ENCODE assay signal across 18 mouse cellular contexts in the genomic region with DNA sequence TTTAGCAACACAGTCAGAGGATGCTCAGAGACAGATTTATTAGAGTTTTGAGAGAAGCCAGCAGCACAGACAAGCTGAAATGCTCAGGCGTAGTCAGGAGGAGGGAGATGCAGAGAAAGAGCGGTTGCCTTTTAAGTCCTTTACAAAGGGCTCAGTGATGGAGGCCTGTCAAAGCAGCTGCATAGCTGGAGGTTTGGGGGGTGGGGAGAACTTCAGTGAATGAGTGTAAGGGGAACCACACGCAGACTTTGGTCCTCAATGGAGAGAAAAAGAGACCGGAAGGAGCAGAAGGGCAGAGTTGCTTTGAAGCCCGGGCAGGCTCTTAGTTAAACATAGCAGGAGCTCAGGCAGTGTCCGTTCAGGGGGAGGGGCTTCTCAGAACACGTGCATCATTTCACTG.
DNase-seq lines count a peak whose midpoint lies in the region; ATAC-seq and TF ChIP-seq lines count a peak whose summit lies in the region.
"Had no signal": no experiment of that assay in that cellular context is flagged by ENCODE, and none has a peak within 500 bp of the region (broad histone marks: within the 10 kb centered on the region; RNA-seq: fewer than 3 reads in every experiment).

No protein-coding gene starts in this region.

- 31% methylated on average over 7 of the region's 7 CpGs for WGBS in heart, embryonic 10.5 days
- 6% methylated on average over 7 of the region's 7 CpGs for WGBS in forebrain, embryonic 12.5 days
- 25% methylated on average over 7 of the region's 7 CpGs for WGBS in thymus, adult 2 months

- H3K4me3 ChIP-seq in heart, embryonic 10.5 days: no peak overlapping the region
- H3K4me3 ChIP-seq in forebrain, embryonic 12.5 days (replicated peaks): no peak overlapping the region
- no peak overlapping the region for H3K4me3 ChIP-seq in thymus, adult 2 months (ENCODE audit: control insufficient read depth, insufficient read depth, low read length)
- H3K4me3 ChIP-seq: heart, embryonic 12.5 days; hindbrain, embryonic 12.5 days; limb, embryonic 13.5 days; lung, embryonic 15.5 days; megakaryocyte, embryonic 14.5 days had no signal

- no peaks in the 10 kb centered on the region for H3K27me3 ChIP-seq in heart, embryonic 10.5 days (ENCODE audit: insufficient read depth, poor library complexity, severe bottlenecking)
- H3K27me3 ChIP-seq in forebrain, embryonic 12.5 days: no peaks in the 10 kb centered on the region
- no peaks in the 10 kb centered on the region for H3K27me3 ChIP-seq in thymus, adult 2 months (ENCODE audit: control insufficient read depth, insufficient read depth, low read length)
- H3K27me3 ChIP-seq: heart, embryonic 12.5 days; hindbrain, embryonic 12.5 days; limb, embryonic 13.5 days; lung, embryonic 15.5 days had no signal

- no peak overlapping the region for H3K27ac ChIP-seq in heart, embryonic 10.5 days
- peak overlapping the region; percentile 65 for H3K27ac ChIP-seq in forebrain, embryonic 12.5 days
- peak overlapping the region; percentile 52 for H3K27ac ChIP-seq in thymus, adult 2 months (ENCODE audit: control insufficient read depth, insufficient read depth, low read length)
- H3K27ac ChIP-seq: hindbrain, embryonic 12.5 days; limb, embryonic 13.5 days; lung, embryonic 15.5 days had no signal

- no peak for TF ChIP-seq CTCF in thymus, adult 2 months (IDR thresholded peaks at IDR 0.05; ENCODE audit: borderline replicate concordance, control insufficient read depth, extremely low read depth, insufficient read depth, low read length, poor library complexity)

- peaks cover 7% of the 10 kb centered on the region; the same call in 1 of the 2 replicates for H3K4me1 ChIP-seq in heart, embryonic 10.5 days
- 0 out of 2 replicates have a peak, but pooled peaks cover 11% of the 10 kb centered on the region for H3K4me1 ChIP-seq in forebrain, embryonic 12.5 days
- H3K4me1 ChIP-seq in thymus, adult 2 months (replicated peaks; ENCODE audit: control insufficient read depth, insufficient read depth, low read length): peaks cover 34% of the 10 kb centered on the region
- H3K4me1 ChIP-seq: heart, embryonic 12.5 days; hindbrain, embryonic 12.5 days; lung, embryonic 15.5 days had no signal

- ATAC-seq in forebrain, embryonic 12.5 days (ENCODE audit: low FRiP score): 0 out of 2 replicates have a peak, but pooled peaks have one; percentile 33
- ATAC-seq: intestine, postnatal 0 days had no signal

- 0 out of 2 replicates have a peak, but pooled peaks cover 2% of the 10 kb centered on the region for H3K9me3 ChIP-seq in heart, embryonic 10.5 days
- H3K9me3 ChIP-seq in forebrain, embryonic 12.5 days: peaks cover 6% of the 10 kb centered on the region; the same call in 1 of the 2 replicates
- H3K9me3 ChIP-seq: lung, embryonic 15.5 days had no signal

- H3K4me2 ChIP-seq in forebrain, embryonic 12.5 days: no peak overlapping the region
- H3K4me2 ChIP-seq: heart, embryonic 12.5 days; hindbrain, embryonic 12.5 days; limb, embryonic 13.5 days; lung, embryonic 15.5 days had no signal

- no peaks in the 10 kb centered on the region for H3K36me3 ChIP-seq in heart, embryonic 10.5 days
- H3K36me3 ChIP-seq in forebrain, embryonic 12.5 days (replicated peaks): no peaks in the 10 kb centered on the region
- H3K36me3 ChIP-seq in thymus, adult 2 months (ENCODE audit: control insufficient read depth, insufficient read depth, low read length): no peaks in the 10 kb centered on the region
- H3K36me3 ChIP-seq: G1E; heart, embryonic 12.5 days; hindbrain, embryonic 12.5 days; limb, embryonic 13.5 days; lung, embryonic 15.5 days had no signal

- no peak overlapping the region for H3K9ac ChIP-seq in forebrain, embryonic 12.5 days
- H3K9ac ChIP-seq: heart, embryonic 12.5 days; hindbrain, embryonic 12.5 days; limb, embryonic 13.5 days; lung, embryonic 15.5 days had no signal

- no peak for TF ChIP-seq POLR2A in thymus, adult 2 months (IDR thresholded peaks at IDR 0.05; ENCODE audit: control insufficient read depth, extremely low read depth, insufficient read depth, low read length, poor library complexity)

- DNase-seq in heart, adult 11 months: peak; percentile 53
- DNase-seq in heart, embryonic 10.5 days (ENCODE audit: low spot score): no peak
- DNase-seq in T-cell, adult 2 months (ENCODE audit: low spot score): peak; percentile 42
- peak; percentile 77 for DNase-seq in thymus, adult 2 months
- no peak for DNase-seq in testis, postnatal 14 days (ENCODE audit: low spot score)
- no peak for DNase-seq in right cerebral cortex, postnatal 4 days
- no peak for DNase-seq in left cerebral cortex, adult 8-10 months (ENCODE audit: low spot score in 2 of 2)
- DNase-seq: cerebellum, adult 11 months; gastrocnemius, postnatal 25 days; kidney, postnatal 25 days had no signal

Comparison
In these comparisons a context has a peak if more than half of its experiments do, and no peak if none do; other contexts are left out.
1. DNase-seq: peak in heart, adult 11 months (single experiment), T-cell, adult 2 months (single experiment) and thymus, adult 2 months (single experiment); none in heart, embryonic 10.5 days (single experiment), testis, postnatal 14 days (single experiment), right cerebral cortex, postnatal 4 days (single experiment) and left cerebral cortex, adult 8-10 months (0 of 2).